Mouse (Mus musculus): ENCODE results near the gene Prrt1. TPM values are rescaled to one million over a fixed set of nuclear protein-coding genes. Genes with fewer than 3 reads are reported as not detected.

Prrt1 gene
- polyA plus RNA-seq, 1 experiment from 2014 or later, result 0.05 TPM

DNA sequence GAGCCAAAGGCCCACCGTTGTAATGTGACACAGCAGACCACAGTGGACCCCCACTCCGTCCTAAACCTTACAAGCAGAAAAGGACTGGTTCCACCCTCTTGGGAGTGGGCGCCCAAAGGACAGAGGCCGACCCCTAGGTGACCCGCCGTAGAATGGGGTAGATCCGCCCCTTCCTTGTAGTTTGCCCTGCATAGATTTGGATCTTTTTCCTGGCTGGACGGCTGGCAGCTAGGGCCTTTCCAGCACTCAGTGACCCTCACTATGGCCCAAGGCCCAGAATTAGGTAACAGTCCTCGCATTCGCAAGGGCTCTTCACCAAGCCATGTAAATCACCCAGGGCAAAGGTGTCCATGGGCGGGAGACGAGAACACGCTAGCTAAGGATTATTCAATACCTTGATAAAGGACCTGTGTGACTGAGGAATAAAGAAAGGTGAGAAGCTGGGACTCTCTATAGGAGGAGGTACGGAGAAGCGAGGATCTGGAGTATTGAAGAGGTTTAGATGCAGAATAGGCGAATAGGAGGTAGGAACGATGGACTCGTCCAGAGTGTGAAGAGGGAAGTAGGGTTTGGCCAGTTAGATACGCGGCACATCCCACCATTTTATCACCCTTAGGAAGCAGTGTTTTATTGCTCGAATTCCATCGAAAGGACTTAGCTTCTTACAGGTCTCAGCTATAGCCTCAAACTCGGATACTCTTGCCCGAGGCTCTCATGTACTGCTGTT, 24.7 kb upstream of the Prrt1 start:
- Histone ChIP-seq H3K4me3 (ENCODE audit: low read depth, low read length) (peak overlapping the region; percentile 77), H3K36me3 (replicated peaks; ENCODE audit: insufficient read depth, low read length) (peaks cover 15% of the 10 kb centered on the region), H3K9me3 (ENCODE audit: low read length) (no peaks in the 10 kb centered on the region), H3K4me1 (ENCODE audit: insufficient read depth) (peaks cover 49% of the 10 kb centered on the region), H3K27me3 (ENCODE audit: insufficient read depth, low read length) (no peaks in the 10 kb centered on the region), H3K27ac (ENCODE audit: low read depth) (peak overlapping the region; percentile 96), H3K4me2 (ENCODE audit: low read depth, low read length) (peak overlapping the region; percentile 92), H3K9ac (replicated peaks) (peak overlapping the region; percentile 86)
- ATAC-seq (peak; percentile 2; the same call in 1 of the 2 replicates), DNase-seq (peak; percentile 69)
- 14% methylated on average over 24 of the region's 24 CpGs for WGBS (ENCODE audit: insufficient replicate concordance)
- TF ChIP-seq EP300 (IDR thresholded peaks at IDR 0.05; ENCODE audit: low read depth), result no peak
- no peak for TF ChIP-seq CTCF (IDR thresholded peaks at IDR 0.05; ENCODE audit: low read depth)

DNA sequence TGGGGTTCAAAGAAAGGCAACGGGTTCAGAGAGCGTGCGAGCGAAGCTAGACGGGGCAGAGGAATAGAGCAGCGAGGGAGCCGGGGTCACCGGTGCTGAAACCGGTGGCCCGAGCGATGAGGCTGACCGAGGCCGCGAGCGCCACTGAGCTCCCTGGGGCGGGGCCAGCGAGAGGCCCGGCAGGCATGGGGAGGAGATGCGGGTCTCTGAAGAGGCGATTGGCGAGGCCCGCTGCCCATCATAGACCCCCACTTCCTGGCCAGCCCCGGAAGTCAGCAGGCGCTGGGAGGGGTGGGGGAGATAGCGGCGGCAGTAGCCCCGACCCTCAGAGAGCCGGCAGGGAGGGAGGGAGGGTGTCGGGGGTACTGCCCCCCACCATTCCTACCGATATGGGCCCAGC, 23.7 kb upstream of the Prrt1 start:
- no peaks in the 10 kb centered on the region for H3K9me3 ChIP-seq (ENCODE audit: low read length)
- peaks cover 13% of the 10 kb centered on the region for H3K36me3 ChIP-seq (replicated peaks; ENCODE audit: insufficient read depth, low read length)
- under 1% methylated on average over 19 of the region's 30 CpGs for WGBS (ENCODE audit: insufficient replicate concordance)
- peak overlapping the region; percentile 96 for H3K27ac ChIP-seq (ENCODE audit: low read depth)
- H3K27me3 ChIP-seq (ENCODE audit: insufficient read depth, low read length), result no peaks in the 10 kb centered on the region
- H3K4me2 ChIP-seq (ENCODE audit: low read depth, low read length), result peak overlapping the region; percentile 92
- H3K4me3 ChIP-seq (ENCODE audit: low read depth, low read length), result peak overlapping the region; percentile 77
- peak overlapping the region; percentile 86 for H3K9ac ChIP-seq (replicated peaks)
- H3K4me1 ChIP-seq (ENCODE audit: insufficient read depth), result peaks cover 49% of the 10 kb centered on the region
- DNase-seq (peak; percentile 94), ATAC-seq (peak; percentile 15)
- TF ChIP-seq EP300 (IDR thresholded peaks at IDR 0.05; ENCODE audit: low read depth) (no peak), CTCF (IDR thresholded peaks at IDR 0.05; ENCODE audit: low read depth) (no peak)

GRCm38 (mm10) chr17:34606186-34607039, 22.9 kb upstream of the Prrt1 start:
- no peaks in the 10 kb centered on the region for H3K9me3 ChIP-seq (ENCODE audit: low read length)
- peak overlapping the region; percentile 92 for H3K4me2 ChIP-seq (ENCODE audit: low read depth, low read length)
- peaks cover 49% of the 10 kb centered on the region for H3K4me1 ChIP-seq (ENCODE audit: insufficient read depth)
- H3K9ac ChIP-seq (replicated peaks), result peak overlapping the region; percentile 86
- H3K36me3 ChIP-seq (replicated peaks; ENCODE audit: insufficient read depth, low read length), result peaks cover 17% of the 10 kb centered on the region; the same call in 1 of the 2 replicates
- H3K4me3 ChIP-seq (ENCODE audit: low read depth, low read length), result peak overlapping the region; percentile 77
- no peak for TF ChIP-seq CTCF (IDR thresholded peaks at IDR 0.05; ENCODE audit: low read depth)
- no peak for TF ChIP-seq EP300 (IDR thresholded peaks at IDR 0.05; ENCODE audit: low read depth)
- WGBS (ENCODE audit: insufficient replicate concordance), result 11% methylated on average over 32 of the region's 32 CpGs
- ATAC-seq (no peak), DNase-seq (no peak)
- no peaks in the 10 kb centered on the region for H3K27me3 ChIP-seq (ENCODE audit: insufficient read depth, low read length)
- peak overlapping the region; percentile 96 for H3K27ac ChIP-seq (ENCODE audit: low read depth)

DNA sequence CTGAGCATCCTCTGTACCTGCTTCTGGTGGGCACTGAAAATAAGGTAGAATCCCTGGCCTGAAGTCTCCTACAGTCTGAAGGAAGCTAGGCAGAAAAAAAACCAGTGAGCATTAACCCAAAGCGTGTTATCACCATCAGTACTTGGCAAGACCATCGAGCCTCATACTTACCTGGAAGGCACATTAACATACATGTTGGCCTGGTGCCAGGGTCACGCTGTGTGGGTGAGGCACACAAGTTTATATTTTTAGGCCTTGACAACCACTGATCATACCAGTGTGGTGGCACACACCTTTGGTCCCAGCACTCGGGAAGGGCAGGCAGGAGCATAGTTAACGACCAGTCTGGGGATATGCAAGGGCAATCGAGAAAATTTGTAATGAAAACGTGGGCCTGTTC, 21.3 kb upstream of the Prrt1 start:
- Histone ChIP-seq H3K27ac (ENCODE audit: low read depth) (no peak overlapping the region), H3K4me3 (ENCODE audit: low read depth, low read length) (no peak overlapping the region), H3K4me2 (ENCODE audit: low read depth, low read length) (no peak overlapping the region), H3K27me3 (ENCODE audit: insufficient read depth, low read length) (no peaks in the 10 kb centered on the region), H3K4me1 (ENCODE audit: insufficient read depth) (peaks cover 36% of the 10 kb centered on the region), H3K9me3 (ENCODE audit: low read length) (no peaks in the 10 kb centered on the region), H3K36me3 (replicated peaks; ENCODE audit: insufficient read depth, low read length) (peaks cover 32% of the 10 kb centered on the region), H3K9ac (replicated peaks) (no peak overlapping the region)
- whole genome bisulfite sequencing (ENCODE audit: insufficient replicate concordance), result 73% methylated on average over 7 of the region's 7 CpGs
- no peak for TF ChIP-seq CTCF (IDR thresholded peaks at IDR 0.05; ENCODE audit: low read depth)
- TF ChIP-seq EP300 (IDR thresholded peaks at IDR 0.05; ENCODE audit: low read depth), result no peak
- DNase-seq (no peak), ATAC-seq (no peak)

DNA sequence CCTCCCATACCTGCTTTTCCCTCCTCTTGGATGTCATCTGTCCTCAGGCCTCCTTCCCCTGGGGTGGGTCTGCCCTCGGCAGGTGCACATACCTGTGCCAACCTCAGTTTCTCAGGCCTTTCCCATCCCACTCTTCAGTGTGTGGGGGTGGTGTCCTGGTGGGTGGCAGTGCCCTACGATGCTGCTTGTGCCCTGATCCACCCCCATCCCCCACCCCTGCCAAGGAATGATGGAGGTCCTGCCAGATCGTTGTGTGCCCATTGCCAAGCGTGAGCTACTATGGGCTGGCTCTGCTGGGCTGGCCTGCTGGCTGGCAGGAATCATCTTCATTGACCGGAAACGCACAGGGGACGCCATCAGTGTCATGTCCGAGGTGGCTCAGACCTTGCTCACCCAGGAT, 18.3 kb upstream of the Prrt1 start:
- H3K27me3 ChIP-seq (ENCODE audit: insufficient read depth, low read length), result no peaks in the 10 kb centered on the region
- no peak overlapping the region for H3K9ac ChIP-seq (replicated peaks)
- H3K36me3 ChIP-seq (replicated peaks; ENCODE audit: insufficient read depth, low read length), result peaks cover 41% of the 10 kb centered on the region
- TF ChIP-seq CTCF (IDR thresholded peaks at IDR 0.05; ENCODE audit: low read depth) (no peak), EP300 (IDR thresholded peaks at IDR 0.05; ENCODE audit: low read depth) (no peak)
- WGBS (ENCODE audit: insufficient replicate concordance), result 90% methylated on average over 8 of the region's 8 CpGs
- no peaks in the 10 kb centered on the region for H3K9me3 ChIP-seq (ENCODE audit: low read length)
- no peak for DNase-seq
- no peak for ATAC-seq
- no peak overlapping the region for H3K27ac ChIP-seq (ENCODE audit: low read depth)
- no peak overlapping the region for H3K4me3 ChIP-seq (ENCODE audit: low read depth, low read length)
- no peak overlapping the region for H3K4me2 ChIP-seq (ENCODE audit: low read depth, low read length)
- H3K4me1 ChIP-seq (ENCODE audit: insufficient read depth), result peaks cover 23% of the 10 kb centered on the region

DNA sequence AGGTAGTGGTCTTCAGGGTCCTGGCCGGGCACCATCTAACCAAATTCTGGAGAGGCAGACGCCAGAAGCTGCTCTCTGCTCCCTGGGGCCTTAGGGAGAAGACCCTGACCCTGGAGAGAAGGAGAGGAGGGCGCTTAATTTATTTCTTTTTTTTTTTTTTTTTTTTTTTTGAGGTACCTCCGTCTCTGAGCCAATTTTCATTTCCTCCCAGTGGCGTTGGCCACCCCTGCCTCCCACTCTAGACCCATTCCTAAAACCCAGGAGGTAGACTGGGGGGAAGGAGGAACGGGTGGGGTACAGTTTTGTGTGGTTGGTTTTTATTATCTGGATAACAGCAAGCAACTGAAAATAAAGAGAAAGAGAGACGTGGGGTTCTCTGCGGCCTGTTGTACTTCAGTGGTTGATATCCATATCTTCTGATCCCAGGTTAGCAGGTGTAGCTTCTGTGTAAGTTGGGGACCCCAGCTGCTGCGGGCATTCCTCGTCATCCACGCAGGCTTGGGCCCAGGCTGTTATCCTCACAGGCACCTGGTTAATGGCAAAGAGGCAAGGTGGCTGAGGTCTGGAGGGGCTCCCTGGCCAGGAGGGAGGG, 16.2 kb upstream of the Prrt1 start:
- Histone ChIP-seq H3K36me3 (replicated peaks; ENCODE audit: insufficient read depth, low read length) (peaks cover 37% of the 10 kb centered on the region), H3K4me3 (ENCODE audit: low read depth, low read length) (no peak overlapping the region), H3K27me3 (ENCODE audit: insufficient read depth, low read length) (no peaks in the 10 kb centered on the region), H3K27ac (ENCODE audit: low read depth) (no peak overlapping the region; the same call in 1 of the 2 replicates), H3K9ac (replicated peaks) (no peak overlapping the region), H3K9me3 (ENCODE audit: low read length) (no peaks in the 10 kb centered on the region), H3K4me1 (ENCODE audit: insufficient read depth) (peaks cover 5% of the 10 kb centered on the region), H3K4me2 (ENCODE audit: low read depth, low read length) (no peak overlapping the region)
- peak; percentile 70 for ATAC-seq
- WGBS (ENCODE audit: insufficient replicate concordance), result 63% methylated on average over 11 of the region's 11 CpGs
- no peak for DNase-seq
- TF ChIP-seq CTCF (IDR thresholded peaks at IDR 0.05; ENCODE audit: low read depth) (no peak), EP300 (IDR thresholded peaks at IDR 0.05; ENCODE audit: low read depth) (peak; percentile 83)
